Mouse (Mus musculus): ENCODE measurements around the gene Acacb.

- TF ChIP-seq CTCF (IDR thresholded peaks at IDR 0.05; ENCODE audit: control insufficient read depth, insufficient read depth, low read length) (no peak), POLR2A (IDR thresholded peaks at IDR 0.05; ENCODE audit: borderline replicate concordance, control insufficient read depth, low read depth, low read length) (no peak)
Observed at GRCm38 (mm10) chr5:114269984-114270383, 123.6 kb downstream of the Acacb start.
